Mouse (Mus musculus) granulocyte monocyte progenitor cell, adult 5-6 weeks (primary cell): ENCODE results near the gene Arhgef25. TPM values are rescaled to one million over a fixed set of nuclear protein-coding genes. Genes with fewer than 3 reads are reported as not detected.
"Not testable (repeated sequence)": the region's sequence is repeated elsewhere in the genome, so short reads cannot be mapped to it uniquely, and the experiment has no call there.

ENCODE experiments used
- ATAC-seq: replicated peaks from 2 replicates; pipeline ENCODE4 v1.8.0; 2016; ENCODE audit warnings: mild to moderate bottlenecking, moderate TSS enrichment, inconsistent platforms; ENCODE audit not compliant: poor library complexity, severe bottlenecking
- total RNA-seq, 2 experiments: library from RNA; stranded (forward) in 1 of 2; stranded (reverse) in 1 of 2; fragments of 200-712, 200-1000 nt in 1 of 2; fragments of >200 nt in 1 of 2; fragmentation: Nextera tagmentation in 1 of 2; gene quantifications; 2 replicates each; pipeline ENCODE4 v1.2.3; 2014 to 2017

Arhgef25 gene
- total RNA-seq, 2 experiments from 2014 or later, result 0.15 to 3.2 TPM

GRCm38 (mm10) chr10:127208921-127209320, 19.0 kb upstream of the Arhgef25 start:
- ATAC-seq, result no peak

- ATAC-seq, result no peak
Observed at GRCm38 (mm10) chr10:127205373-127205772, 15.5 kb upstream of the Arhgef25 start.

- no peak for ATAC-seq
Observed at GRCm38 (mm10) chr10:127204589-127204988, 14.7 kb upstream of the Arhgef25 start.

- no peak for ATAC-seq
Observed at GRCm38 (mm10) chr10:127203106-127203505, 13.2 kb upstream of the Arhgef25 start.

GRCm38 (mm10) chr10:127200279-127200678, 10.4 kb upstream of the Arhgef25 start:
- ATAC-seq, result no peak

GRCm38 (mm10) chr10:127199474-127199873, 9.6 kb upstream of the Arhgef25 start:
- no peak for ATAC-seq

GRCm38 (mm10) chr10:127199068-127199467, 9.2 kb upstream of the Arhgef25 start:
- no peak for ATAC-seq

GRCm38 (mm10) chr10:127198492-127198891, 8.6 kb upstream of the Arhgef25 start:
- no peak for ATAC-seq

- ATAC-seq, result no peak
Observed at GRCm38 (mm10) chr10:127197505-127198110, 7.7 kb upstream of the Arhgef25 start.

- no peak for ATAC-seq
Observed at GRCm38 (mm10) chr10:127197104-127197503, 7.2 kb upstream of the Arhgef25 start.

- no peak for ATAC-seq
Observed at GRCm38 (mm10) chr10:127196392-127196791, 6.5 kb upstream of the Arhgef25 start.

- ATAC-seq, result peak; percentile 7; the same call in 1 of the 2 replicates
Observed at GRCm38 (mm10) chr10:127195328-127196129, 5.6 kb upstream of the Arhgef25 start, which contains the start of gene Dtx3. TSS of gene Dtx3 (minus strand) at chr10:127195728.

GRCm38 (mm10) chr10:127194428-127195327, 4.8 kb upstream of the Arhgef25 start:
- ATAC-seq, result peak; percentile 74

- no peak for ATAC-seq
Observed at GRCm38 (mm10) chr10:127193011-127193410, 3.1 kb upstream of the Arhgef25 start.

GRCm38 (mm10) chr10:127192057-127192328, 2.1 kb upstream of the Arhgef25 start:
- not testable (repeated sequence) for ATAC-seq

- no peak for ATAC-seq
Observed at GRCm38 (mm10) chr10:127191191-127192056, 1.5 kb upstream of the Arhgef25 start.

GRCm38 (mm10) chr10:127190398-127191190, 711 bp upstream of the Arhgef25 start:
- no peak for ATAC-seq

GRCm38 (mm10) chr10:127189116-127189650, 700 bp downstream of the Arhgef25 start:
- peak; percentile 23; the same call in 1 of the 2 replicates for ATAC-seq
